12 mouse cellular contexts compared by ENCODE assay signal in genomic region chr7:144316797-144317196, GRCm38 (mm10).
DNase-seq lines count a peak whose midpoint lies in the region; ATAC-seq lines count a peak whose summit lies in the region.
"Had no signal": no experiment of that assay in that cellular context is flagged by ENCODE, and none has a peak within 500 bp of the region (broad histone marks: within the 10 kb centered on the region; RNA-seq: fewer than 3 reads in every experiment).

No protein-coding gene starts in this region.

- H3K27ac ChIP-seq in embryonic facial prominence, embryonic 11.5 days (replicated peaks; ENCODE audit: low read depth, low read length), result no peak overlapping the region
- no peak overlapping the region for H3K27ac ChIP-seq in hindbrain, embryonic 12.5 days

- no peaks in the 10 kb centered on the region for H3K27me3 ChIP-seq in embryonic facial prominence, embryonic 11.5 days (ENCODE audit: control insufficient read depth, insufficient read depth, low read length)
- H3K27me3 ChIP-seq in hindbrain, embryonic 12.5 days, result no peaks in the 10 kb centered on the region

- intact Hi-C loops in left cerebral cortex, postnatal 36 days (cut with DNase I), result no loop called here

- no peaks in the 10 kb centered on the region for H3K36me3 ChIP-seq in embryonic facial prominence, embryonic 11.5 days (replicated peaks; ENCODE audit: control insufficient read depth, insufficient read depth, low read depth, low read length)
- H3K36me3 ChIP-seq in hindbrain, embryonic 12.5 days, result no peaks in the 10 kb centered on the region
- H3K36me3 ChIP-seq: G1E had no signal

- no peak overlapping the region for H3K9ac ChIP-seq in embryonic facial prominence, embryonic 11.5 days (replicated peaks; ENCODE audit: low read length)
- no peak overlapping the region; the same call in 1 of the 2 replicates for H3K9ac ChIP-seq in hindbrain, embryonic 12.5 days

- no peaks in the 10 kb centered on the region for H3K4me1 ChIP-seq in embryonic facial prominence, embryonic 11.5 days (ENCODE audit: control insufficient read depth, insufficient read depth, low read length)
- H3K4me1 ChIP-seq in hindbrain, embryonic 12.5 days, result peaks cover 12% of the 10 kb centered on the region
- H3K4me1 ChIP-seq: megakaryocyte, embryonic 14.5 days had no signal

- H3K4me3 ChIP-seq in embryonic facial prominence, embryonic 11.5 days (ENCODE audit: low read depth, low read length), result no peak overlapping the region
- H3K4me3 ChIP-seq in hindbrain, embryonic 12.5 days, result no peak overlapping the region
- H3K4me3 ChIP-seq: megakaryocyte, embryonic 14.5 days had no signal

- 25% methylated on average over 10 of the region's 10 CpGs for WGBS in embryonic facial prominence, embryonic 11.5 days
- WGBS in hindbrain, embryonic 12.5 days, result 22% methylated on average over 10 of the region's 10 CpGs

- ATAC-seq in embryonic facial prominence, embryonic 11.5 days (replicated peaks; ENCODE audit: insufficient number of reproducible peaks, low FRiP score, low TSS enrichment, low read depth), result no peak
- peak; percentile 78 for ATAC-seq in hindbrain, embryonic 12.5 days (ENCODE audit: low FRiP score)
- ATAC-seq in megakaryocyte progenitor cell, adult 5-6 weeks (replicated peaks; ENCODE audit: poor library complexity), result no peak

- peak; percentile 21 for DNase-seq in embryonic facial prominence, embryonic 11.5 days (ENCODE audit: low spot score)
- DNase-seq in left cerebral cortex, postnatal 36 days (ENCODE audit: low spot score in 2 of 2), result peak; percentile 82 to 84
- DNase-seq in right cerebral cortex, adult 2 months (ENCODE audit: low spot score in 2 of 2), result peak; percentile 82 to 87
- no peak for DNase-seq in lung, postnatal 4 days
- no peak for DNase-seq in lung, postnatal 10 days
- no peak for DNase-seq in thymus, postnatal 25 days
- DNase-seq: cerebellum, adult 11-12 months; thymus, adult 18-20 months had no signal

- no peak overlapping the region for H3K4me2 ChIP-seq in embryonic facial prominence, embryonic 11.5 days (ENCODE audit: low read depth, low read length)
- H3K4me2 ChIP-seq in hindbrain, embryonic 12.5 days (replicated peaks), result no peak overlapping the region

- no peaks in the 10 kb centered on the region for H3K9me3 ChIP-seq in embryonic facial prominence, embryonic 11.5 days (replicated peaks; ENCODE audit: control insufficient read depth, low read length)
- no peaks in the 10 kb centered on the region for H3K9me3 ChIP-seq in hindbrain, embryonic 12.5 days (replicated peaks)
- H3K9me3 ChIP-seq: G1E; megakaryocyte, embryonic 14.5 days had no signal

Comparison
In these comparisons a context has a peak if more than half of its experiments do, and no peak if none do; other contexts are left out.
1. DNase-seq: peak in embryonic facial prominence, embryonic 11.5 days (single experiment), left cerebral cortex, postnatal 36 days (2 of 2) and right cerebral cortex, adult 2 months (2 of 2); none in lung, postnatal 4 days (0 of 2), lung, postnatal 10 days (single experiment) and thymus, postnatal 25 days (single experiment).